Mouse (Mus musculus) liver, adult 2 months (tissue): ENCODE measurements around the gene Mob1b.

Experiments
- CTCF ChIP-seq: fragments of 200-500 bp; IDR thresholded peaks from 2 replicates; pipeline ENCODE4 v1.5.1; 2011; ENCODE audit warnings: low read depth, low read length, control low read depth
- POLR2A ChIP-seq: fragments of 200-500 bp; IDR thresholded peaks from 2 replicates; pipeline ENCODE4 v1.6.1; 2011; ENCODE audit warnings: low read length, control low read depth; ENCODE audit not compliant: insufficient read depth; ENCODE audit errors: extremely low read depth

DNA sequence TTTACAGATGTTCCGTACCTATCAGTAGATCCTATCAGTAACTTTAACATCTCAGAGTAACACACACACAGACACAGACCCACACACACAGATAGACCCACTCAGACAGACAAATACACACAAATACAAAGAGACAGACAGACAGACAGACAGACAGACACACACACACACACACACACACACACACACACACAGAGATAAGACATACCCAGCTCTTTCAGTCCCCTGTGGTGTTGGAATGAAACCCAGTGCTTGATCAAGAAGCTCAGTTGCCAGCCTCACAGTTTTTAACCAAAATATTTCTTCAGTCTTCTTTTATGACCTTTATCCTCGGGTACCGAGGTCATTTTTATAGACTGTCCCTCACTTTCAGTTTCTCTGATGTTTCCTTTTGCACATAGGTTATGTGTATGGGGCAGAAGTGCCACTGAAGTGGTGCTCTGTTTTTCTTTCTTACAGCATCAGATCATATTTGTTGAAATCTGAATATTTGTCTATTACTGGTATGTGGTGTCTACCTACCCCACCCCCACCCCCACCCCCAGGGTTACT, 7.0 kb downstream of the Mob1b start:
- TF ChIP-seq POLR2A, result no peak
- no peak for TF ChIP-seq CTCF
